Mouse (Mus musculus) small intestine, adult 2 months (tissue): ENCODE data around the gene Cmbl.

Experiments used
- CTCF ChIP-seq: fragments of 200-500 bp; IDR thresholded peaks from 2 replicates; pipeline ENCODE4 v1.5.1; 2012; ENCODE audit warnings: low read depth, mild to moderate bottlenecking, control low read depth, inconsistent platforms, low read length, moderate library complexity, mixed read lengths; ENCODE audit not compliant: insufficient replicate concordance, insufficient read length; ENCODE audit errors: extremely low read depth
- POLR2A ChIP-seq: fragments of 200-500 bp; IDR thresholded peaks from 2 replicates; pipeline ENCODE4 v1.6.1; 2012; ENCODE audit warnings: low read depth, mild to moderate bottlenecking, control low read depth, inconsistent platforms, low read length, moderate library complexity

DNA sequence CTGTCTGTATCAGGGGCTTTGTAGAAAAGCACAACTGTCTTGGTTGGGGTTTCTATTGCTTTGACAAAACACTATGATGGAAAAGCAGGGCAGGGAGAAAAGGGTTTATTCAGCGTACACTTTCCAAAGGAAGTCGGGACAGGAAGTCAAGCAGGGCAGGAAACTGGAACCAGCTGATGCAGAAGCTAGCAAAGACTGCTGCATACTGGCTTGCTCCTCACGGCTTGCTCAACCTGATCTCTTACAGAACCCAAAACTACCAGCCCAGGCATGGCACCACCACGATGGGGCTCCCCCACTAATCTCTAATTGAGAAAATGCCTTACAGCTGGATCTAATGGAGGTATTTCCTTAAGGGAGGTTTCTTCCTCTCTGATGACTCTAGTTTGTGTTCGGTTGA lies 17.8 kb upstream of the Cmbl start:
- no peak for TF ChIP-seq POLR2A
- TF ChIP-seq CTCF: no peak
